Mouse (Mus musculus): ENCODE data around the gene Ubald2. TPM values are rescaled to one million over a fixed set of nuclear protein-coding genes. Genes with fewer than 3 reads are reported as not detected.

The Ubald2 gene
- polyA plus RNA-seq, 1 experiment from 2014 or later, result 67.6 TPM

DNA sequence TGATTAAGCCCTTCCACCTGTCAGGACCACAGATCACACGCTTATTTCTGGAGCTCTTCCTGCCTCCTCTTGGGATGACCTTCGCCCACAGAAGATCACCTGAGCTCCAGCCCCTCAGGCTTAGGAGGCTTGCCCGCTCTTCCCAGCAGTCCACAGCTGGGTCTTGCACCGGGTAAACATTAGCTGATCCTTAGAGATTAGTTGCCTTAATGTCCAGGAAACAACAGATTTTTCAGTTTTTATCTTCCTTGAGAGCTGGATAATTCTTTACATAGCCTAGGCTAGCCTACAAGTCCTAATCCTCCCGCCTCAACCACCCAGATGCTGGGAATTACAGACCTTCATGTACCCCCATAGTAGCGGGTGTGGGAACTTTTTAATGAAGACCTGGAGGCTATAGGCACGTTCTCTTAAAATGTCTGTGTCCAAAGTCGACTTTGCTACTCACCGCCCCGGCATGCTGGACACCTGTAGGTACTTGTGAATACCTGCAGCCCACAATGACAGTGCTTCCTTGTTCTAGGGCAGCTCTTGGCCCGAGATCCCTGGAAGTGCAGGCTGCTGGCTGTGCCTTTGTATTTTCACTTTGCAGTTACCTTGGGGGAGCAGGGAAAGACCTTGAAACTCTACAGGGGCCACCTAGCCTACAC, 2.3 kb upstream of the Ubald2 start:
- Histone ChIP-seq H3K9ac (no peak overlapping the region), H3K9me3 (ENCODE audit: control insufficient read depth, low read length) (no peaks in the 10 kb centered on the region), H3K27ac (no peak overlapping the region), H3K4me2 (replicated peaks) (no peak overlapping the region), H3K4me3 (replicated peaks; ENCODE audit: low read length) (no peak overlapping the region), H3K4me1 (replicated peaks; ENCODE audit: control insufficient read depth, insufficient read depth, low read length) (peaks cover 15% of the 10 kb centered on the region), H3K36me3 (replicated peaks; ENCODE audit: control insufficient read depth, insufficient read depth) (peaks cover 8% of the 10 kb centered on the region; the same call in 1 of the 2 replicates), H3K27me3 (ENCODE audit: control insufficient read depth, insufficient read depth, low read length) (no peaks in the 10 kb centered on the region)
- ATAC-seq (ENCODE audit: low FRiP score) (no peak), DNase-seq (ENCODE audit: low spot score) (no peak)
- WGBS, result 52% methylated on average over 11 of the region's 11 CpGs

DNA sequence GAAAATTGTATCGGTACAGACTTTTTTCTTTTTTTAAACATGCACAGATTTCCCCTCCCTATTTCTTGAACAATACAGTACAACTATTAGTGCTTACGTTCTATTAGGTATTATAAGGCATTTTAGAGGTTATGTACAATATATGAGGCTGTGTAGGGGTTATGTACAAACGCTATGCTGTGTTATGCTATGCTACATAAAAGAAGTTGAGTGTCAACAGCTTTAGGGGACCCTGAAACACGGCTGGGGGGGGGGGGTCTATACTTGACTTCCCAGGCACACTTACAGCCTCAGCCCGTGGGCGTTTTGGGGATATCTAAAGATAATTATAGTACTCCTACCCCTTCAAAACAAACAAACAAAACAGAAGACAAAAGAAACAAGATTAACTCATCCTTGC, 1.8 kb upstream of the Ubald2 start:
- Histone ChIP-seq H3K4me3 (replicated peaks; ENCODE audit: low read length) (no peak overlapping the region), H3K27me3 (ENCODE audit: control insufficient read depth, insufficient read depth, low read length) (no peaks in the 10 kb centered on the region), H3K9ac (no peak overlapping the region), H3K27ac (no peak overlapping the region), H3K9me3 (ENCODE audit: control insufficient read depth, low read length) (no peaks in the 10 kb centered on the region), H3K4me2 (replicated peaks) (no peak overlapping the region), H3K4me1 (replicated peaks; ENCODE audit: control insufficient read depth, insufficient read depth, low read length) (peaks cover 21% of the 10 kb centered on the region), H3K36me3 (replicated peaks; ENCODE audit: control insufficient read depth, insufficient read depth) (peaks cover 14% of the 10 kb centered on the region)
- ATAC-seq (ENCODE audit: low FRiP score), result no peak
- 52% methylated on average over 6 of the region's 6 CpGs for WGBS
- no peak for DNase-seq (ENCODE audit: low spot score)

DNA sequence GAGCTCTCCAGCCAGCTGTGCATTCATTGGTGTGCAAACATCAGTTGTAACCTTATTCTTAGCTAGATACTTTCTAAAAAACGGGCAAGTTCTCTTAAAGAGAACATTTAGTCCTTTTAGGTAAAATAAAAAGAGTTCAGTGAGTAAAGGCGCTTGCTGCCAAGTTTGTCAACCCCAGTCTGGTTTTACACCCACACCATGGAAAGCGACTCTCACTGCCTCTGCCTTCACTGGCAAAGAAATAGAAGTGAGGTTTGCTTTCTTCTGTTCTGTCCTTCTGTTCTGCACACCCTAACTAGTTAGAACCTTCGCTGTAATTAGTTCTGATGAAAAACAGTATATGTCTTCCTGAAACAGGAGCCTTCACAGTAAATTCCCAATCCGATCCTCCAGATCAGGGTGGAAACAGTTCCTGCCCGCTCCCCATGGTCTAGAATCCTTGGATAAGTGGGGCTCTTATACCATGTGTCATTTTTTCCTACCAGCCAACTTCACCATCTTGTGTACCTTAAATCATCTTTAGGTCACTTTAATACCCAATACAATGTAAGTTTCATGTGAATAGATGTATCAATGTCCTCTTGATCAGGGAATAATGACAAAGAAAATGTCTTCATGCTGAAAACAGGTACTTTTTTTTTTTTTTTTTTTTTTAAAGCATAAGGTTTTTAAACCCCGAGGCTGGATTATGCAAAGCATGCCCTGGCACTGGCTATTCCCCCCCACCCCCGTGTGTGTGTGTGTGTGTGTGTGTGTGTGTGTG, 1.1 kb upstream of the Ubald2 start:
- Histone ChIP-seq H3K9ac (no peak overlapping the region), H3K27me3 (ENCODE audit: control insufficient read depth, insufficient read depth, low read length) (no peaks in the 10 kb centered on the region), H3K36me3 (replicated peaks; ENCODE audit: control insufficient read depth, insufficient read depth) (peaks cover 20% of the 10 kb centered on the region), H3K27ac (no peak overlapping the region), H3K4me3 (replicated peaks; ENCODE audit: low read length) (no peak overlapping the region), H3K4me1 (replicated peaks; ENCODE audit: control insufficient read depth, insufficient read depth, low read length) (peaks cover 22% of the 10 kb centered on the region), H3K4me2 (replicated peaks) (no peak overlapping the region), H3K9me3 (ENCODE audit: control insufficient read depth, low read length) (no peaks in the 10 kb centered on the region)
- no peak for ATAC-seq (ENCODE audit: low FRiP score)
- DNase-seq (ENCODE audit: low spot score), result no peak
- WGBS, result 65% methylated on average over 8 of the region's 8 CpGs

DNA sequence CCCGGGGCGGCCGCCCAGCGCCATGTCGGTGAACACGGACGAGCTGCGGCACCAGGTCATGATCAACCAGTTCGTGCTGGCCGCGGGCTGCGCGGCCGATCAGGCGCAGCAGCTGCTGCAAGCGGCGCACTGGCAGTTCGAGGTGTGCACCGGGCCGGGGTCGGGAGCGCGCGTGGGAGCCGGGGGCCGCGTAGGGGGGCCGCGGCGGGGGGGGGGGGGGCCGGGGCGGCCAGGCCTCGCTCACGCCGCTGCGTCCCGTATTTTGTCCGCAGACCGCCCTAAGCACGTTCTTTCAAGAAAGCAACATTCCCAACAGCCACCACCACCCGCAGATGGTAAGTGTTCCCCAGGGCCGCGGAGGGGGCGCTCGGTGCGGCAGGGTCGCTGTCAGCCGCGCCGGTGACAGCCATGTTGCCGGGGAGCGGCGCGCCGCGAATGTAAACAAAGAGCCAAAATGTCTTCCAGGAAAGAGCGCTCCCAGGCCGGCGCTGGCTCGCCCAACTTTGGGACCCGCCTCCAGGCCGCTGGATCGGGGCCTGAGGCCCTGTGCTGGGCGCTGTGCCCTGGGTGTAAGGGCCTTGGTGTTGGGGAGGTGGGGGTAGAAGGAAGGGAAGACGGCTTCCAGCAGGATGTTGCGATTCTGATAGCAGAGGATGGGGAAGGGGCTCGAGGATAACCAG, 533 bp downstream of the Ubald2 start:
- under 1% methylated on average over 40 of the region's 67 CpGs for WGBS
- H3K9ac ChIP-seq, result peak overlapping the region; percentile 89
- peak overlapping the region; percentile 91 for H3K27ac ChIP-seq
- peaks cover 27% of the 10 kb centered on the region for H3K36me3 ChIP-seq (replicated peaks; ENCODE audit: control insufficient read depth, insufficient read depth)
- peaks cover 22% of the 10 kb centered on the region for H3K4me1 ChIP-seq (replicated peaks; ENCODE audit: control insufficient read depth, insufficient read depth, low read length)
- H3K9me3 ChIP-seq (ENCODE audit: control insufficient read depth, low read length), result no peaks in the 10 kb centered on the region
- H3K4me3 ChIP-seq (replicated peaks; ENCODE audit: low read length), result peak overlapping the region; percentile 80
- ATAC-seq (ENCODE audit: low FRiP score) (no peak), DNase-seq (ENCODE audit: low spot score) (peak; percentile 67)
- H3K4me2 ChIP-seq (replicated peaks), result peak overlapping the region; percentile 57
- no peaks in the 10 kb centered on the region for H3K27me3 ChIP-seq (ENCODE audit: control insufficient read depth, insufficient read depth, low read length)

DNA sequence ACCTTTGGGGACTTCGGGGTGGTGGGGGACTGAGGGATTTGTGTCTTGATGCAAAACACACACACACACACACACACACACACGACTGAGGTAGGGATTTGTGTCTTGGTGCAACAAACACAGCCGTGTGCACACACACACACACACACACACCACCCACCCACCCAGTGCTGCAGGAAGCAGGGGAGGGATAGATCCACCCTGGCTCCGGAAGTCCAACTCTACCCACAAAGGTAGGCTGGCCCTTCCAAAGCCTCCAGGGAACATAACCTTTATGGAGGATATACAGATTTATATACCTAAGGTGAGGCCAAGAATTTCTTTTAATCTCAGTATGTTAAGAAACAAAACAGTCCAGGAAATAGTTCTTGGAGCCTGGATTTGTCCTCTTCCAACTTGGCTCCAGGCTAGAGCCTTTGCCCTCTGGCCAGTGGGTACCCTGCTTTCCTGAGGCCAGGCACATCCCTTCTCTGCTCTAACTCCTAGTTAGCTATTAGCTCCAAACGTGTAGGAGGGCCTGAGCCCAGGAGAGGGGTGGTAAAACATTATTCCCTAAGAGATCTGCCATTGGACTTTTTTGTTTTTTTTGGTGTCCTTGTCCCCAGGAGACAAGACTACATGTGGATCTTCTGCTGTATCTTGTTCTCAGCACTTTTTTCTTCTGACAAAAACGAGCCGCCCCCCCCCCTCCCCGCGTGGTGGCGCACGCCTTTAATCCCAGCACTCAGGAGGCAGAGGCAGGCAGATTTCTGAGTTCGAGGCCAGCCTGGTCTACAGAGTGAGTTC, 1.3 kb downstream of the Ubald2 start:
- Histone ChIP-seq H3K27ac (peak overlapping the region; percentile 91), H3K4me3 (replicated peaks; ENCODE audit: low read length) (peak overlapping the region; percentile 80), H3K27me3 (ENCODE audit: control insufficient read depth, insufficient read depth, low read length) (no peaks in the 10 kb centered on the region), H3K4me2 (replicated peaks) (peak overlapping the region; percentile 57), H3K9ac (peak overlapping the region; percentile 89), H3K9me3 (ENCODE audit: control insufficient read depth, low read length) (no peaks in the 10 kb centered on the region), H3K4me1 (replicated peaks; ENCODE audit: control insufficient read depth, insufficient read depth, low read length) (peaks cover 22% of the 10 kb centered on the region), H3K36me3 (replicated peaks; ENCODE audit: control insufficient read depth, insufficient read depth) (peaks cover 30% of the 10 kb centered on the region)
- no peak for DNase-seq (ENCODE audit: low spot score)
- ATAC-seq (ENCODE audit: low FRiP score), result no peak
- 49% methylated on average over 12 of the region's 12 CpGs for WGBS

DNA sequence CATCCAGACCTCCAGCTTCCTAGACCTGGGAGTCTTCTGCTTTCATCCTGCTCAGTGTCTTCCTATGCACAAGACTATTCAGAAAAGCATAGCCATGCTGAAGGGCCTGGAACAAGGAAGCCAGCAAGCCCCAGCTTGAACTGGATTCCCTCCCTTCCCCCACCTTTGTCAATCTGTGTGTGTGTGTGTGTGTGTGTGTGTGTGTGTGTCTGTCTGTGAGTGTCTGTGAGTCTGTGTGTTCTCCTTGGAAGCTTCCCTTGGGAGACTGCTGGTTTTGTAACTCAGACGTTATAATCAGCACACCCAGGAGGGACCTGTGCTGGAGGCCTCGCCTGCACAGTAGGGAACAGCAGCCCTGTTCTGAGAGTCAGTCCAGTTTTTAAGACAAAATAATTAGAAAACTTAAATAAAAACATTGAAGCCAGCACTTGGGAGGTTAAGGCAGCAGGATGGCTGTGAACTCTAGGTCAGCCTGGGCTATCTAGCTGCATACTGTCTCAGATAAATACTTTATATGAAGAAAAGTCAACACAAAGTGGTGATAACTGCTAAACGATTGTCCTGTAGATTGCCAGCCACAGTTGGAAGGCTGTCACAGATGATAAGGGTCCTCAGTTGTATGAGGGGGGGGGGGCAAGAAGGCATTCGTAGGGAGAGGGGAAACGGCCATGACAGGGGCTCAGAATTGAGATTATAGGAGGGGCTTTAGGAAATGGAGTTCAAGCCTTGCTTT, 2.3 kb downstream of the Ubald2 start:
- no peaks in the 10 kb centered on the region for H3K9me3 ChIP-seq (ENCODE audit: control insufficient read depth, low read length)
- peak overlapping the region; percentile 57 for H3K4me2 ChIP-seq (replicated peaks)
- DNase-seq (ENCODE audit: low spot score) (no peak), ATAC-seq (ENCODE audit: low FRiP score) (no peak)
- peaks cover 22% of the 10 kb centered on the region for H3K4me1 ChIP-seq (replicated peaks; ENCODE audit: control insufficient read depth, insufficient read depth, low read length)
- no peak overlapping the region for H3K27ac ChIP-seq
- no peaks in the 10 kb centered on the region for H3K27me3 ChIP-seq (ENCODE audit: control insufficient read depth, insufficient read depth, low read length)
- peak overlapping the region; percentile 80; the same call in 1 of the 2 replicates for H3K4me3 ChIP-seq (replicated peaks; ENCODE audit: low read length)
- H3K9ac ChIP-seq, result peak overlapping the region; percentile 89; the same call in 1 of the 2 replicates
- H3K36me3 ChIP-seq (replicated peaks; ENCODE audit: control insufficient read depth, insufficient read depth), result peaks cover 30% of the 10 kb centered on the region
- WGBS, result 58% methylated on average over 5 of the region's 5 CpGs

DNA sequence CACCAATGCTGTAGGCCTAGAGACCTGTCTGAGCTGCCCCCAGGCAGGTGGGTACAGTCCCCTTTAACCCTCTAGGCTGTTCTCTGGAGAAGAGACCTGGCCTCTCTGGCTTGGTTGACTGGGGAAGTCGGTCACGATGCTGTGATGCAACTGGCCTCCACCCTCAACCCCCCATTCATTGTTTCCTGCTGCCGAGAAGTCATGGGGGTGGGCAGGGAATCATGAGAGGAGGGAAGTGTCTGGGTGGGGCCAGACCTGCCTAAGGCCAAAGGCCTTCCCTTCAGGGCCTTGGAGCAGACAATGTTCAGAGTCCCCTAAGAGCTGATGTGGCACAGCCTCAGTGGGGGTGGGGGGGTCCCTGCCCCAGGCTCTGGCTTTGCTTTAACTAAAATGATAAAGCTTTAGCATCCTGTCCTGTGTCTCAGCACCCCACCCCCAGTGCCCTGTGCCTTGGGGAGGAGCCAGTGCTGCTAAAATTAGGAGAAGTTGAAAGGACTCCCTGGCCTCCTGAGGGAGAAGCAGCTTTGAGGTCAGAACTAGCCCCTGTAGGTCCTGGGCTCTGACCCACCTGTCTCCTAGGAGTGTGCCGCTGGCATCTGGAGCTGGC, 2.9 kb downstream of the Ubald2 start:
- Histone ChIP-seq H3K4me3 (replicated peaks; ENCODE audit: low read length) (no peak overlapping the region), H3K27me3 (ENCODE audit: control insufficient read depth, insufficient read depth, low read length) (no peaks in the 10 kb centered on the region), H3K4me1 (replicated peaks; ENCODE audit: control insufficient read depth, insufficient read depth, low read length) (peaks cover 22% of the 10 kb centered on the region), H3K4me2 (replicated peaks) (peak overlapping the region; percentile 57), H3K27ac (no peak overlapping the region), H3K36me3 (replicated peaks; ENCODE audit: control insufficient read depth, insufficient read depth) (peaks cover 30% of the 10 kb centered on the region), H3K9ac (peak overlapping the region; percentile 39; the same call in 1 of the 2 replicates), H3K9me3 (ENCODE audit: control insufficient read depth, low read length) (no peaks in the 10 kb centered on the region)
- WGBS, result 56% methylated on average over 4 of the region's 4 CpGs
- ATAC-seq (ENCODE audit: low FRiP score) (no peak), DNase-seq (ENCODE audit: low spot score) (no peak)

DNA sequence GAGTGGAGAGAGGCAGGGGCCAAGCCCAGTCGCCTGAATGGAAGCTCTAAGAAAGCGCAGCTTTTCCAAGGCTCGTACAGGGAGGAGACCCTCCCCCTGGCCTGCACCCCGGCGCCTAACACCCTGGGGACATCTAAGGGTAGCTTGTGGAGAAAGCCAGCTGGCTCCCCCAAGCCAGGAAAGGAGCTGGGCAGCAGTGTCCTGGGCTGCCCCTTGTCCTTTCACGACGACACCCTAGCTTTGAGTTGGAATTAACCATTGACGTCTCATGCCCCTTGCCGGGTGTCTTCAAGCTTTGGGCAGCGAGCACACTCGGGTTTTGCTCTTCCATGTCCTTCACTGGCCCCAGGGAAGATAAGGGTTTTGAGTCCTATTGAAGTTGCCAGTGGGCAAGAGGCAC, 3.6 kb downstream of the Ubald2 start:
- 82% methylated on average over 11 of the region's 11 CpGs for WGBS
- no peak for DNase-seq (ENCODE audit: low spot score)
- H3K9ac ChIP-seq, result 0 out of 2 replicates have a peak overlapping the region, but pooled peaks have one; percentile 39
- ATAC-seq (ENCODE audit: low FRiP score), result no peak
- H3K4me2 ChIP-seq (replicated peaks), result 0 out of 2 replicates have a peak overlapping the region, but pooled peaks have one; percentile 57
- peaks cover 30% of the 10 kb centered on the region for H3K36me3 ChIP-seq (replicated peaks; ENCODE audit: control insufficient read depth, insufficient read depth)
- no peak overlapping the region for H3K4me3 ChIP-seq (replicated peaks; ENCODE audit: low read length)
- H3K4me1 ChIP-seq (replicated peaks; ENCODE audit: control insufficient read depth, insufficient read depth, low read length), result peaks cover 22% of the 10 kb centered on the region
- H3K9me3 ChIP-seq (ENCODE audit: control insufficient read depth, low read length), result no peaks in the 10 kb centered on the region
- no peak overlapping the region for H3K27ac ChIP-seq
- H3K27me3 ChIP-seq (ENCODE audit: control insufficient read depth, insufficient read depth, low read length), result no peaks in the 10 kb centered on the region
